Mouse (Mus musculus): Measurements from ENCODE around the gene Ntn1. TPM values are rescaled to one million over a fixed set of nuclear protein-coding genes. Genes with fewer than 3 reads are reported as not detected.
A peak's percentile ranks its signal among the peaks of the same experiment; 100 is the strongest.

Ntn1 gene
- total RNA-seq, 2 experiments from 2014 or later, result 12.2 to 14.4 TPM

DNA sequence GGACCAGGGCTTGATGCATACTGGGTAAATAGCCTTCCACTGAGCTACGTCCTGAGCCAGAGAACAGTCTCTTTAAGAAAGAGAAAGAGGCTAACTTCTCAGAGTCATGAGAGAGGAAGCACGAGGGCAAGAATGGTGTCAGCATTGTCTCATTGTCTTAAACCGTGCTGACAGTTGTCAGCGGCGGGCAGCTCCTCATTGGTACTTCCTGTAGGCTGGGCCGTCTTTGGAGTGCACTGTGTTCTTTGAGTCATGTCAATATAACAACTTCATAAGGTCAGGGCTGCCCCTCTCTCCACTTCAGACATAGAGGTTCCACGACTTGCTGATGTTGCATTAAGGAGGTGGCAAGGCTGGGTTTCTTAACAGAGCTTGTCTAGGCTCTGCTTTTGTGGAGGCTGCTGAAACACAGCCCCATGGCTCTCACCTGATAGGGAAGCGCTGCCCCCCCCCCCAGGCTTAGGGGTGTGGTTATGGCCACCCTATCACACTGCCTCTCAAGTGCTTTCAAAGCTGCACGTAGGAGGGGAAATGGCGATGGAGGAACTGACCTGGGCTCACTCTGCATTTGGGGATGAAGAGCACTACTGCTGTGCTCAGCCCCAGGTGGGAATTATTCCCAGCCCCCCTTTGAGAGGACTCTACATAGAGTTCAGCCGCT, 6.8 kb upstream of the Ntn1 start:
- DNase-seq, result no peak

DNA sequence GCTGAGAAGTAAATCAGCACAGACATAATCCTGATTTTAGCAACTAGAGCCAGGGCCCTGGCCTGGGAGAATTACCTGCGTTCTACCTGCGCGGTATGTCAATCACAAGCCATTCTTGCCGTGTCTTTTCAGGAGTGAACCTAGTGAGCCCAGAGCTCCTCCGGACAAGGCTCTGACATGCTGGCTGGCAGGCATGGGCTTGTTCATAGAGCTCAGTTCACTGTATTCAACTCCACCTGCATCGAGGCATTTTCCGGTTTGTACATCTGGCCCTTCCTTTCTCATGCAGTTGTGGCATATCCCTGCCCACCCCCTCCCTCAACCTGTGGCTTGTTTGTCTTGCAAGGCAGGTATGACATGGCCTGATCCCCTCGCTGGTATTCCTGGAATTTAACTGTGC, 5.0 kb upstream of the Ntn1 start:
- no peak for DNase-seq

DNA sequence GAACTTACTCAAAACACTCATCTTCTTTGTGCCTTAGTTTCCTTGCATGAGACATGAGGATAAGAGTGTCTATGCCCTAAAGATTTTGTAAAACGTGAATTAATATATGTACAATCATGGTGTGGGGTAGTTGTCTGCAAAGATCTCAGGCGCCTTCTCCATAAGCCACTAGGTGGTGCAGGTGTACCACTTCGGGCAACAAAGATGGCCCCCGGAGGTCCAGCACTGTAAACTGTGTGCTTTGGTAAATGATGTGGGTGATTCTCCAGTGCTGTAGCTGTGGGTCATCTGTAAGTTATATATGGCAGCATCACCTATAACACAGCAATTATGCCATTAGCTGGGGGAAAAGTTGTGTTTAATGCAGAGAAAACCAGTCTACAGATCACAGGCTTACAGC, 3.6 kb upstream of the Ntn1 start:
- no peak for DNase-seq

DNA sequence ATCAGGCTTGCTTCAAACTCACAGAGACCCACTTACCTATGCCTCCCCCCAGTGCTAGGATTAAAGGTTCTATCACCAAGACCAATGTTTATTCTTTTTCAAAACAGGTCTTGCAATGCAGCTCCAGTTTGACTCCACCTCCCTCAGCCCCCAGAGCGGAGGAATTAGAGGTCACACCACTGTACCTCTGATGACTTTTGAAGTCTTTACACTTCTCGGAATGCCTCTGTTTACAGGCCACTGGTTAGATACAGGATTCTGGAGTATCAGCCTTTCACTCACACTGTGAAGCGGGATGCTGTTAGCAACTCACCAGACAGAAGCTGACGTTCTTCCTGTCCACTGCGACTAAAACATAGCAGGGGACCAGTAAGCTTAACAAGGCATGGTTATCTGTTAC, 805 bp upstream of the Ntn1 start:
- no peak for DNase-seq

DNA sequence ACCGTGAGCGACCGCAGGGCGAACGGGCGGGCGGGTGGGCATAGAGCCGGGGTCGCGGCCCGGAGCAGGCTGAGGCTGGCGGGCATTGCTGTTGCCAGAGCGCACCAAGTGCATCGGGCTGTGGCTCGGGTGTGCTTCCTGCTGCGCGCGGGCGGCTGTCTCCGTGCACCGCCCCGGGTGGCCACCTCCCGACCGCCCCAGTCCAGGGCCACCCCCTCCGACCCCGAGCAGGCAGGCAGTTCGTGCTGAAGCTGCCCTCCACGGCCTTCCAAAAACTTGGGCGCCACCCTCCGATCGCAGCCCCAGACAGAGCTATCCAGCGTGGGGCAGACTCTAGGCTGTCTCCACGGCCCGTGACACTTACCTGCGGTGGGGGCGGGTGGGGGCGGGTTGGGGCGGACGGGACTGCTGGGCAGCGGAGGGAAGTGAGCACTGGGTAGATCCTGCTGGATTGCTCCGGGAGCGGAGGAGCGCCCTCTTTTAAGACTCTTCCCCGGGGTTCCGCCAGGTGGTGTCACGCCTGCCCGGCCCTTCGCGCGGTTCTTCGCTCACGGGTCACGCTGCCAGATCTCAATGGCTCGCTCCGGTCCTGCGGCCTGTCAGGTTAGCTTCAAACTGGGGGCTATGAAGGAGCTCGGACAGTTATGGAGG, 477 bp downstream of the Ntn1 start:
- DNase-seq, result peak; percentile 41

DNA sequence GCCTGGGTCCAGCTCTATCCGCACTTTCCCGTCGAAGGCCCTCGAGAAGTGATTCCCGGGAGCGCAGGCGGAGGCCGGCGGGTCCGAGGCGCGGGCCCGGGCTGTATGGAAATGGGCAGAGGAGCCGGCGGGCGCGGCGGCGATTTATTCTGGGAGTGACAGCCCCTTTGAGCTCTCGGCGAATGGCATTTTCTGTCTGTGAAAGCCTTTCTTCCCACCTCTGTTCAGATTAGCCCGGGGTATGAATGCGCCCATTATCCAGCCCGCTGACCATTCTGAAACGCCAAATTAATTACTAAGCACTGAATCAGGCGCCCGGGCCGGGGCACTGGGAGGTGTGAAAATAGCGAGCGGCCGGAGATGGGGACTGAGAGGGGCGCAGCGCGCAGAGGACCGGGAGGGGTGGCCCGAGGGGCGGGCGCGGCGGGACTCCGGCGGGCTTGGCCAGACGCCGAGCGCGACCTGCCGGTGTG, 1.0 kb downstream of the Ntn1 start:
- DNase-seq, result peak; percentile 29

DNA sequence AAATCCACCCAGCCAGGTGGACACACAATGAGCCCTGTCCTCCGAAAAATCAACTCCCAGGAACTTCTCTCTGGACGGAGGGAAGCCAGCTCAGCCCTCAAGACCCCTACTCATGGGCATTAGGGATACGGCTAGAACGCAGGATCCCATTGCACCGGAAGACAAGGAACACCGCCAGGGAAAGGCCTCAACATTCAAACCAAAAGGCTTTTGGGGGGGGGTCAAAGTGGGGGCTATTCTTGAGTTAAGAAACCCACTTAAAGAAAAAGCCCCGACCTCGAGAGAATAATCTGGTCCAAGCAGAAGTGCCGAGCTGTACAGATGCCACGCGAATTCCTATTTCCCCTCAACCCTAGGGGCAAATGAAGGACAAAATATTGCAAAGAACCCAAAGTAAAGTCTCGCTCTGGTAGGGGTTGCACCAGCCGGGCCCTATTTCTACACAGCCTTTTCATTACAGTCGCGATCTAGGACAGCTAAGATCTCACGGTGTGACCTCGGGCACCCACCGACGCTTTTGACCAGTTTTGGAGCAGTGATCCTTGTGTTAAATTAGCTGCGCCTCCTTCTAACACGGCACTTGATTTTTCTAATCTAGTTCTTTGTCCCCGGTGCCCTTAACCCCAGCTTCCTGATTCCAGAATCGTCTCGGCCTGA, 1.6 kb downstream of the Ntn1 start:
- no peak for DNase-seq

DNA sequence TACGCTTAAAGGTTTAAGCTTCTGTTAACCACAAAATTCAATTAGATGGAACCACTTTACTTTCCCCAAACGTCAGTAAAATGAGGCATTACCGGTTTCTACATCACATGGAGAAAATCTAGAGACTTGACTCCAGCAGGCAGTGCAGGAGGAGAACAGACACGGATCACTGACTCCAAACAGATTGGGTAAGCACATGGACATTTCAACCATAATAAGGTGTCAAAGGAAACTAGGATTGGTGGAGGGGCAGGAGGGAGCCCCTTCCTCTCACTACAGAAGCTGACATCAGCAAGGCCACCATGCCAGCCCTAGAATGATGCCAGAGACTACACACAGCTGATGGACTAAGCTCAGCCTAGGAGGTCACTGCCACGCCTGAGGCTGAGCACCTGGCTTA, 5.1 kb downstream of the Ntn1 start:
- DNase-seq, result no peak

DNA sequence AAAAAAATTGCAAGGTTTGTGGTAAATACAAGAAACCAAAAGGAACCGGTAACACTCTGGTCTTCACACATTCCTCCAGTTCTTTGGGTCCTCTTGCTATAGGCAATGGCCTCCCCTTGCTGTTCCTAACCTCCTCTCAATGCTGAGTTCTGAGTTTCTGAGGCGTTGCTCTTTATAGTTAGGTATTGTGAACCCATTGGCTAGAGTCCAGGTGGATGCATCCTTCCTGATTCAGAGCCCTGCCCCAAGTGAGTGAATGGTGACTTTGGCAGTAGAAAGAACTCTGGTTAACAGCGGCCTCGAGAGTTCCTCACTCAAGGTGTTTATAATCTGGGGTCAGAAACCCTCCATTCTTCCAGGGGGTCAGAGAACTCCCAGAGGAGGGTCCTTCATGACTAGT, 5.9 kb downstream of the Ntn1 start:
- no peak for DNase-seq

DNA sequence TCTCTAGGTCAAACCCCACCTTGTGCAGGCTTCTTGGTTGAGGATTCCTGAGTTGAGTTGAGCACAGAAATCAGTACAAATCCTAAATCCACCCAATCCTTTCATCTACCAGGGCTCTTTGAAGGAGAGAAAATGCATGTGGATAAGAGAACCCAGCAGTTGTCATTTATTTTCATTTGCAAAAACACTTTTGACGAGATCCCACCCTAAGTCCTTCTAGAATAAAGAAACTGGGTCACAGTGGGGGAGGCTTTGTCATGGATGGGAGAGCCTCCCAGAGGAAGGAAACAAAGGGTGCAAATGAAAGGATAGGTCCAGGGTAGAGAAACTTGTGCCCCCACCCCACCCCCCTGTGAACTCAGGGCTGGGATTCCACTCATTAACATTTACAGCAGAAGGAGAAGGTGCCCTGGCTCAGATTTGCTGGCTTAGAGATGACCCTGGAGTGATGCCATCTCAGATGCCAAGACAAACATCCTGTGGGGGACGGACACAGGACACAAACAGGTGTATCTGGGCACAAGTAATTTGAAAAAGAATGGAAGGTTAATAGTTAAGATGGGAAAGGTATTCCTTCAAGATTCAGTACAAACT, 6.6 kb downstream of the Ntn1 start:
- DNase-seq, result no peak

DNA sequence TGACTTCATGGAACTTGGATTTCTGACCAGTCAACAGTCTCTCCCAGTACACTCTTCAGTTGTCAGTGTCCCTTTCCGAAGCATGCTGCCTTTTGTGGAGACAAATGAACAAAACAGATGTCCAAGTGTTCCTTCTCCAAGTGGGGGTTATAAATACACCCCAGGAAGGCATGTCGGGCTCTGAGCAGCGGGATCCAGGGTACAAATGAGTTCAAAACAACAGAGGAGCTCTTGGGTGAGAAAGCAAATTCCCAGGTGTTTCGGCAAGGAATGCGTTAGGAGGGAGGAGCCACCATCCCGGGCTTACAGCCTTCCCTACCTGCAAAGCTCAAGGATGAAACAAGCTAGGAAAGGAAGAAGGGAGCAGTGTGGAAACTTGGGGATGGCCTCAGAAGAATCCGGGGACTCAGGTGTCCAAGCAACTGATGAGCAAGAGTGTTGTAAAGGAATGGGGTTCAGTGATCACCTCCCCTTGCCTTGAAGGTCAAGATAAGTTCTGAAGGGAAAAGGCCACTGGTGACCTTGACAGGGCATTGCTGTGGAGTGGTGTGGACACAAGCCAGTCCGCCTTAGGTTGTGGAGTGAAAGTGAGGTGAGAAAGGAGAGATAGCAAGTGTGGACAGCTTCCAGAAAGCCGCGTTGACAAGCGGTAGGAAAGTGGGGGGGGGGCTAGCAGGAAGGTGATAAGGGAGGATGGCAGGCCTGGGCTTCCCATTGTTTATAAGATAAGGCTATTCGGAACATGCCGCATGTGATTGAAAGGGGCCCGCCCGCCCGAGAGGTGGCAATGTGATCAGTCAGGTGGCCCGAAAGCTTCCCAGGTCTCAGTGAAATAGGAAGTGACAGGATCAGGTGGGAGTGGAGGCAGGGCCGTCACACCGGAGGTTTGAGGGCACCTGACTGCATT, 10.0 kb downstream of the Ntn1 start:
- no peak for DNase-seq

DNA sequence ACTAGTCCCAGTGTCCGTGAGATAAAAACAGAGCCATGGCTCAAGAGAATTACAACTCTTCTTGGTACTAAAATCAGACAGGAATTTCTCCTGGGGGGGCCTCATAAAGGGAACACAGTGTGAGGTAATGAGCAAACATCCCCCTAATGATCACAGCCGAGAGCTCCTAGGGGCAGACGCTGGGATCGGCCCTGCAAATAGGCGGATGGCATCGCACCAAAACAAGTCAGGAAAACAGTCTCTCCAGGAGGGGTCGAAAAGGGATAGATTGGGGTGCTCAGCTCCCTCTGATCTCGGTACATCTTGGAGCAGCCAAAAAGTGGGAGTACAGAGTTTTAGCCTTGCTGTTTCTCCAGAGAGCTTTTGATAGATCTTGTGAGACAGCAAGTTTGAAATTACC, 11.0 kb downstream of the Ntn1 start:
- no peak for DNase-seq

DNA sequence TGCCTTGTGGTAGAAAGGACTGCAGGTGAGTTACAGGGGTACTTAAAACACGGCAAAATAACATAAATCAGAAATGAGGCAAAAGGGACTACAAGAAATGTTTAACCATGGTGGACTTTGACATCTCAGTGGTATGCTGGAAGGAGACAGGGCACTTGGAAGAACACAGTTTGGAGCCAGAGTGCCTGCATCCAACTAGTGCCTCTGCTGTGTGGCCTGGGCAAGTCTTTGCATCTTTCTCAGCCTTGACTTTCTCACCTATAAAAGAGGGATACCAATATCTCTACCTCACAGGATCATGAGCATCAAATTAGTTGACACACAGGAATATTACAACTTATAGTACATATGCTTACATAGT, 12.0 kb downstream of the Ntn1 start:
- DNase-seq, result no peak

DNA sequence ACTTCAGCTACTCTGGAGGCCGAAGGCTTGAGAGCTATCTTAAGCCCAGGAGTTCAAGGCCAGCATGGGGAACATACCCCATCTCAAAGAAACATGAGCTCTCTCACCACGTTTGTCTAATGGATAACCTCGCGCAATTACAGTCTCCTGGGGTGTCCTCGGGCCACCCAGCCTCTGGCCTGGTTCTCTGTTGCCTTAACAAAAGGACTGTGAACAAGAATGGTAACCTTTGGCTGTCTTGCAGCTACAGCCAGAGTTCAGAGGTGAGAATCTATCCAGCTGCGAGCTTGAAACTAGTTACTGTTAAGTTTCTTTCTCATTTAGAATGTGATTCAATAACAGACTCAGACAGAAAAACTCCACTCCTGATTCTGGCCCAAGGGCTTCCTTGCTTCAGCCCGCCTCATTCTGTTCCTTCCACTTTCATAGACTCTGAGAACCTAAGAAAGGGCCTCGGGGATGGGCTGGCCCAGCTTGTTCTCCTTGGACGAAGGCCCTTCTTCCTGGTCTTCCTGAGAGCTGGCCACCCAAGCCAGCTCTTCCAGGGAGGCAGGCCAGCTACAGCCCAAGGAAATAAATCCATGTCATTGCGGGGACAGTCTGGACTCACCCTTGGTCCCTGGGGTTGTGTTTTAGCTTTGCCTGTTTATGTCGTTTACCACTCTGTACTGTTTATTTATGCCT, 12.5 kb downstream of the Ntn1 start:
- no peak for DNase-seq

DNA sequence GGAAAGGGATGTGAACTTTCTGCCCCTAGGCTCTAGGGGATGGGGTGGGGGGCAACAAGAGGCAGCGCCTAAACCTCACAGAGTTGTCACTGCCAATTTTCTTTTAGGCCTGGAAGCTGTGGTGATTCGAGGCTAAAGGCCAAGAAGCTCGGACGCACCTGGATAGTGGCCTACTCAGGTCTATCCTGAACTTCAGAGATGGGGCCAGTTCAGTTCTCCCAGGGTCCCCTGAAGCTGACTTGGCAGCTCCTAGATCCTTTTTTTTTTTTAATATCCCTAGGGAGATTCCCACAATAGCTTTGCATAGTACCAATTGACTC, 13.2 kb downstream of the Ntn1 start:
- DNase-seq, result no peak

DNA sequence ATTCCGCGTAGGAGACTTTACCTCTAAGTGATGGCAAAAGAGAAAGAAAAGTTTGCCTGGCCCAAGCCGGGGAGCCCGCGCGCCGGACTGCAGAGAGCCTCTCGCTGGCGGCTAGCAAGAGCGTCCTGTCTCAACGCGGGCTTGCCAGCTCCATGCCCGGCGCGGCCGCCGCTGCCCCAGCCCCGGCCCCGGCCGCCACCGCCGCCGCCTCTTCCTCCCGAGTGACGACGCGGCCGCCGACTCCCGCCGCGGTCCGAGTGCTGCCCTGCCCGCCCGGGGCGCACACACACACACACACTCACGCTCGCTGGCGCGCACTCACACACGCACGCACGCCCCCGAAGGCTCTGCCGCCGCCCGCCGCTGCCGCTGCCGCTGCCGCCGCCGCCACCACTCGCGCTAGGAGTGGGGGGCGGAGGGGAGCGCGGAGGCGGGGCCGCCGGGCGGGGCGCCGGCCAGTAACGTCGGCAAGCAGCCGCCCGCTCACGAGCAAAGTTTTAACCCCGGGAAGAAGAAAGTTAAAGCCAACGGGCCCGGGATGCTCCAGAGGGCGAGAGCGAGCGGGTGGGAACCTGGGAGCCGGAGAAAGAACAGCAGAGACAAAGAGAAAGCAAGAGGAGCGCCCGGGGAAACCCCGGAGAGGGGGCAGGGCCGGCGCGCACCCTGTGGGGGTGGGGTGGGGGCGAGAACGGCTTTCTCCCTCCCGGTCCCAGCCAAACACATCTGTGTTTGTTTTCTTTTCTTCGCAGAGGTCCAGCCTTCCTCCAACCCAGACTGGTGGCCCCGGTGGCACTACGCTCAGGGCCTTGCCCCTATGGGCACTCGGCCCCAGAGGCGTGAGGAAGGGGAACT, 13.8 kb downstream of the Ntn1 start:
- DNase-seq, result peak; percentile 68

DNA sequence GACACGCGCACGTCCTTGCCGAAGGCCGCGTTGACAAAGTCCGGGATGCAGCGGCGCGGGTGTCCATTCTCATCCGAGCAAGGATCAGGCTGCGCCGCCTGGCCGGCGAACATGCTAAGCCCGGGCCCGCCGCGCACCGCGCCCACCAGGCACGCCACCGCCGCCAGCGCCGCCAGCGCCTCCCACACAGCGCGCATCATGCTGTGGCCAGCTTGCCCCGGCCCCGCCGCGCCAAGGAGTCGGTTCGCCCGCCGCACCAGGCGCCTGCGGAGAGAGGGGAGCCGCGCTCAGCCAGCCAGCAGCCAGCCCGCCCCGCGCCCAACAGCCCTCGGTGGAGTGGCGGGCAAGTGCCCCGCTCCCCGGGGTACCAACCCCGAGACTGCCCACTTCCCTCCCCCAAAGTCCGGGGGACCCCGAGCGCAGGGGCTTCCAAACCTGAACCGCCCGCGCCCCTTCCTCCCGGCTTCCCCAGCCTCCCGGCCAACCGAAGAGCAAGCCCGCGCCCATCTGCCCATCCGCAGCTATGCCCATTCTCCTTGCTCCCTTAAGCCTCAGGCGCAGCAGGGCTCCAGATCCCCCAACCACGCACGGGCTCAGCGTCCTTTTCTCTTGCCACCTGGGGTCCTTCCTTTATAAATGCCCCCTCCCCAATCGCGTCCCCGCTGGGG, 14.6 kb downstream of the Ntn1 start:
- peak; percentile 53 for DNase-seq

DNA sequence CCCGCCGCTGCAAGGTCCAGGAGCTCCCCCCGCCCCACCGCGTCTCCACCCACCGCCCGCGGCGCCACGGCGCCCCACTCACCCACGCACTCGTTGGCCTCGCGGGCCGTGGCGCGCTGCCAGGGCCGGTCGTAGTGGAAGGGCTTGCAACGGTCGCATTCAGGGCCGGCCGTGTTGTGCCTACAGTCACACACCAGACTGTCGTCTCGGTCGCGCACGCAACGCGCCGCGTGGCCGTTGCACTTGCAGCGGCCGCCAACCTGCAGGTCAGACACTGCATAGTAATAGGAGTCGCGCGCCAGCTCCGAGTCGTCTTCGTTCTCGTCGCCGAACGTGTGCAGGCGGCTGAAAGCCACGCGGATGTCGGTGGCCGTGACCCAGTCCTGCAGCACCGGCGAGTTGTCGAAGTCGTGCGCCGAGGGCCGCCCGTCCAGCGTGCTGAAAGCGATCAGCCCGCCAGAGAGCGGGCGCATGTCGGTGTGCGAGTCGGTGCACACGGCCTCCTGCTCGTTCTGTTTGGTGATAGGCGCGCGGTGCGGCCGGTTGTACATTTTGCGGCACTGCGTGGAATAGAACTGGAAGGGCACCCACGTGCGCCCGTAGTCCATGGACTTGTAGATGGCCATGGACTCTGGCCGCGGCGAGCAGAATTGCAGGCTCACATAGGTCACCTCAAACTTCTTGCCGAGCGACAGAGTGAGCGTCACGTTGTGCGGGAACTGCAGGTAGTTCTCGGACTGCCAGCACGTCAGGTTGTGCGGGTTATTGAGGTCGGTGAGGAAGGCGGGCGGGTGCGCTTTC, 15.4 kb downstream of the Ntn1 start:
- DNase-seq, result peak; percentile 56

DNA sequence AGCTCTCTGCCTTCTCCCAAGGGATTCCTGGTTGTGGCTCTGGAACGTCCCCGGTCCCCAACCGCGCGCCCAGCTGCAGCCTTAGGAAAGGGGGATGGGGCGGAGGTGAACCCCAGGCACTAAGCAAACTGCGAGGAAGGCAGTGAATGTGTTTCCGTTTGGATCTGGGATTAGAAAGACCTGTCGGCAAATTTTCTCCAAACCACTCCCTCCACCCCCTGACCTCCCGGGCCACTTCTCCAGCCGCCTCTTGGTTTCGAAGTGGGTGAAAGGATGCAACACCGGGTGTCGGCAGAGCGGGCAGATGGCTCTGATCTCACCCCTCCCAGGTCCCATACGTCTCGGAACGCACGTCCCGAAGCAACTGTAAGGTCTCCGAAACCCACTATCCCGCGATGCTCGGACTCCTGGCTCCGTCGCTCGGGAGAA, 16.0 kb downstream of the Ntn1 start:
- DNase-seq, result no peak

Measured in gastrocnemius, postnatal 10 days (tissue).